Mouse (Mus musculus) thymus, adult 2 months (tissue): Measurements from ENCODE around the gene Ing1. TPM values are rescaled to one million over a fixed set of nuclear protein-coding genes. Genes with fewer than 3 reads are reported as not detected.
"Not testable (repeated sequence)": the region's sequence is repeated elsewhere in the genome, so short reads cannot be mapped to it uniquely, and the experiment has no call there.

Source experiments
- DNase-seq: peaks from one replicate; pipeline ENCODE4 v3.0.0; 2021
- H3K27ac ChIP-seq: fragments of 200-500 bp; 2 replicates; pipeline ENCODE4 v1.5.1; 2012; ENCODE audit warnings: low read length, control low read depth; ENCODE audit not compliant: control insufficient read depth, insufficient read depth
- H3K27me3 ChIP-seq: fragments of 200-500 bp; 2 replicates; pipeline ENCODE4 v1.6.1; 2012; ENCODE audit warnings: mild to moderate bottlenecking, low read length, moderate library complexity, mixed read lengths; ENCODE audit not compliant: control insufficient read depth, insufficient read depth
- H3K36me3 ChIP-seq: fragments of 200-500 bp; 2 replicates; pipeline ENCODE4 v1.6.1; 2012; ENCODE audit warnings: mild to moderate bottlenecking, low read length, moderate library complexity; ENCODE audit not compliant: control insufficient read depth, insufficient read depth
- H3K4me1 ChIP-seq: fragments of 200-500 bp; replicated peaks from 2 replicates; pipeline ENCODE4 v1.6.1; 2012; ENCODE audit warnings: low read length; ENCODE audit not compliant: control insufficient read depth, insufficient read depth
- H3K4me3 ChIP-seq: fragments of 200-500 bp; 2 replicates; pipeline ENCODE4 v1.5.1; 2012; ENCODE audit warnings: mild to moderate bottlenecking, low read length, control low read depth, moderate library complexity; ENCODE audit not compliant: control insufficient read depth, insufficient read depth
- CTCF ChIP-seq: fragments of 200-500 bp; IDR thresholded peaks from 2 replicates; pipeline ENCODE4 v1.5.1; 2012; ENCODE audit warnings: mild to moderate bottlenecking, control low read depth, low read length, moderate library complexity, borderline replicate concordance; ENCODE audit not compliant: control insufficient read depth, poor library complexity, insufficient read depth; ENCODE audit errors: extremely low read depth
- POLR2A ChIP-seq: fragments of 200-500 bp; IDR thresholded peaks from 2 replicates; pipeline ENCODE4 v1.6.1; 2012; ENCODE audit warnings: mild to moderate bottlenecking, low read length, control low read depth, moderate library complexity; ENCODE audit not compliant: control insufficient read depth, poor library complexity, insufficient read depth; ENCODE audit errors: extremely low read depth
- WGBS: fragments of 180-500 bp; shearing (Covaris S2); methylation state at CpG from one replicate; pipeline ENCODE4 v1.1.7; 2018; 5-methylcytosine and 5-hydroxymethylcytosine counted together
- polyA plus RNA-seq: library from polyadenylated mRNA; depleted of rRNA; stranded (reverse); fragments of >200 nt; gene quantifications from 2 replicates; pipeline ENCODE4 v1.2.3, GENCODE M21; 2012

Gene Ing1
- polyA plus RNA-seq, 1 experiment, result 47.2 TPM

DNA sequence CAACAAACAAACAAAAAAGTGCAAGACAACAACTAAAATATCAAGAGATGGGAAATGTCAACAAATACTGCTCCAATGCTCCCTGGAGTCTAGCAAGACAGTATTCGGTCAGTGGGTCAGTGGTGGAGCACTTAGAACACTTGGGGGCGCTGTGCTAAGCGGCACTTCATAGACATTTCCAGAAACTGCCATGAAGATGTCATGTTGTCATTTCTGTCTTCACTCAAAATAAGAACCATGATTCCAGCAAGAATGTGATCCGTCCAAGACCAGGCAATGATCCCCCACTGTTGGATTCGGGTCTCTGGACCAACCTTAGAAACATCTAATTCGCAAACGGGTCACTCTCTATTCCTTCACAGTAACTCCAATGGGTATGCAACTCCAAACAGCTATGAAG is 5.7 kb upstream of the Ing1 start:
- Histone ChIP-seq H3K27me3 (no peaks in the 10 kb centered on the region), H3K36me3 (no peaks in the 10 kb centered on the region), H3K27ac (no peak overlapping the region; the same call in 1 of the 2 replicates), H3K4me3 (no peak overlapping the region), H3K4me1 (peaks cover 6% of the 10 kb centered on the region; the same call in 1 of the 2 replicates)
- TF ChIP-seq POLR2A (no peak), CTCF (no peak)
- WGBS, result 24% methylated on average over 7 of the region's 7 CpGs
- peak; percentile 46 for DNase-seq

DNA sequence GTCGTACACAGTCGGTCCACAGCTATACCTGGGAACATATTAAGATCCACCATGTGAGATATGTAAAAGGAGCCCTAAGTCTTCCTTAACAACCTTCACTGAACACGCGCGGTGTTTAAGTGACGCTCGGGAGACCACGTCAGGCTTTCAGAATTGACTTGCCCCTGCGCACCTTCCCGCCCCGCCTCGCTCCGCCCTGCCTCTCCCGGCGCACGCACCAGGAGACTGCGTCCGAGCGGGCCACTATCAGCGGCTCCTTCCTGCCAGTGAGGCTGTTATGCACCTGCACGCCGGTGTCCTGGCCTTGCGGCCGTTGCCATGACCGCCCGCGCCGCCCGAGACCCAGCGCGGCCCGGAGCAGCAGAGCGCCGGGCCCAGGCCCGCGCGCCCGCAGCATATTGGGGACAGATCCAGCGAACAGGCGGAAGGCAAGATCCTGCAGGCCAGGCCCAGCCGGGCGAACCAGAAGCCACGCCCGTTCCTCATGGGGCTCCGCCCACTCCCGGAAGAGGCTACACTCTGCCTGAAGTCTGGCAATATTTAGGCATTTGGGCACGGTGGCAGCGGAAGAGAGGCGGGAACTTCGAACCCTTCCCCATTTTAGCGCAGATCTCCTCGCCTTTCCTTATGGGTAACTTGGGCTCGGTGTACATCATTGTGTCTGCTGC is 5.0 kb upstream of the Ing1 start, which contains the start of gene Cars2:
TSS of gene Cars2 (minus strand) at position 503 of the 668 bp plus-strand sequence.
- DNase-seq, result peak; percentile 95
- under 1% methylated on average over 53 of the region's 53 CpGs for WGBS
- no peaks in the 10 kb centered on the region for H3K27me3 ChIP-seq
- H3K4me1 ChIP-seq, result peaks cover 6% of the 10 kb centered on the region; the same call in 1 of the 2 replicates
- TF ChIP-seq POLR2A, result peak; percentile 67; the same call in 1 of the 2 replicates
- peak; percentile 37 for TF ChIP-seq CTCF
- peak within 1 kb of the TSS; percentile 21 for H3K27ac ChIP-seq
- H3K36me3 ChIP-seq, result no peaks in the 10 kb centered on the region
- peak within 1 kb of the TSS; percentile 68 for H3K4me3 ChIP-seq

DNA sequence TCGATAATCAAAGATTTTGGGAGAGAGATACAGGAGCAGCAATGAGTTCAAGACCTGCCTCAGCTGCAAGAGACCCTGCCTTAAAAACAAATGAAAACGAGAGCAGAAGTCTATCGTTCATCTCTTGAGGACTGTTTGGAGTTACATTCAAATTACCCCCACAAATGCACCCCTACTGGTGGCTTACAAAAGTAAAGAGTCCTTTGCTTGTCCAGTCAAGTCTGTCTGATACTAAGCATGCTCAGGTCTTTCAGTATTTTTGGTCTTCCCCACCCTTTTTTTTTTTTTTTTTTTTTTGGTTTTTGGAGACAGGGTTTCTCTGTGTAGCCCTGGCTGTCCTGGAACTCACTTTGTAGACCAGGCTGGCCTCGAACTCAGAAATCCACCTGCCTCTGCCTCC is 3.9 kb upstream of the Ing1 start:
- not testable (repeated sequence) for H3K27ac ChIP-seq, H3K4me1 ChIP-seq
- whole genome bisulfite sequencing, result 69% methylated on average over 4 of the region's 4 CpGs

GRCm38 (mm10) chr8:11552390-11552789 is 3.0 kb upstream of the Ing1 start:
- Histone ChIP-seq H3K36me3 (no peaks in the 10 kb centered on the region), H3K4me3 (no peak overlapping the region), H3K4me1 (peaks cover 6% of the 10 kb centered on the region; the same call in 1 of the 2 replicates), H3K27me3 (no peaks in the 10 kb centered on the region), H3K27ac (no peak overlapping the region)
- no peak for DNase-seq
- 96% methylated on average over 10 of the region's 10 CpGs for WGBS
- no peak for TF ChIP-seq CTCF
- TF ChIP-seq POLR2A, result no peak

More for the DNA sequence above, 3.9 kb upstream of the Ing1 start:
- H3K27me3 ChIP-seq, DNase-seq, H3K4me3 ChIP-seq, H3K36me3 ChIP-seq: not testable (repeated sequence)

GRCm38 (mm10) chr8:11555720-11556591 is 585 bp downstream of the Ing1 start:
- Histone ChIP-seq H3K27ac (peak overlapping the region; percentile 85), H3K36me3 (no peaks in the 10 kb centered on the region), H3K27me3 (no peaks in the 10 kb centered on the region), H3K4me3 (peak overlapping the region; percentile 99), H3K4me1 (peaks cover 3% of the 10 kb centered on the region; the same call in 1 of the 2 replicates)
- WGBS, result under 1% methylated on average over 102 of the region's 103 CpGs
- DNase-seq, result peak; percentile 98
- TF ChIP-seq POLR2A (peak; percentile 100), CTCF (no peak)

DNA sequence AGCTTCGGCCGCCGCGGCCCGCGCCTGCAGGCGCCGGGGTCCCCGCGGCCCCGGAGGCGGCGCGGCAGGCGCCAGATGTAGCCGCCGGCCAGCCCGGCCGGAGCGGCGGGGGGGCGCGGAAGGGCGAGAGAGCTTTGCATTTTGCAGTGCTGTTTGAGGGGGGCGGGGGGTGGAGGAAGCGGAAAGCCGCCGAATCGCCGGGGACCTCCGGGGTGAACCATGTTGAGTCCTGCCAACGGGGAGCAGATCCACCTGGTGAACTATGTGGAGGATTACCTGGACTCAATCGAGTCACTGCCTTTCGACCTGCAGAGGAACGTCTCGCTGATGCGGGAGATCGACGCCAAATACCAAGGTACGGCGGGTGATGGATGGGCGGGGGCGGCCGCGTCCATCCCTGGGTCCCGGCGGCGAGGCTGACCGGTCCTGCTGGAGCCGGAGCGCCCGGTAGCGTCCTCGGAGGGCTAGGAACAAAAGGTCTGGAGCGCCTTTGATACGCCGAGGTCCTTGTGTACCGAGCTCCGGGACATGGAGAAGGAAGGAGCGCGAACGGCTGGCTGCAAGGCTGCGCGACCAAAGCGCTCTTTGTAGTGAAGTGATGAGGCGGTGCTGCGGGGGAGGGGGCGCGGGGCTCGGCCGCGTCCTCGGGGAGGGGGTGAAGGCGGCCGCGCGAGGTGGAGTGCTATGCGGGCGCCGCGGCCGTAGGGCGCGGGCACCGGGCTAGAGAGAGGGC is 1.5 kb downstream of the Ing1 start:
- Histone ChIP-seq H3K27me3 (no peaks in the 10 kb centered on the region), H3K4me1 (peaks cover 3% of the 10 kb centered on the region; the same call in 1 of the 2 replicates), H3K4me3 (peak overlapping the region; percentile 99), H3K27ac (peak overlapping the region; percentile 85), H3K36me3 (peaks cover 6% of the 10 kb centered on the region)
- TF ChIP-seq POLR2A (no peak), CTCF (no peak)
- WGBS, result under 1% methylated on average over 85 of the region's 85 CpGs
- DNase-seq, result peak; percentile 55
